Mouse (Mus musculus) ES-Bruce4 (cell line): ENCODE results near the gene Miga2. TPM values are rescaled to one million over a fixed set of nuclear protein-coding genes. Genes with fewer than 3 reads are reported as not detected.

Experiments used
- H3K27ac ChIP-seq: 2 replicates; pipeline ENCODE4 v1.5.1; 2012; ENCODE audit warnings: low read length, inconsistent platforms; ENCODE audit not compliant: insufficient read depth
- H3K27me3 ChIP-seq: 2 replicates; pipeline ENCODE4 v1.6.1; 2012; ENCODE audit warnings: mild to moderate bottlenecking, low read length, inconsistent platforms; ENCODE audit not compliant: control insufficient read depth, poor library complexity, insufficient read depth, severe bottlenecking
- H3K36me3 ChIP-seq: 2 replicates; pipeline ENCODE4 v1.6.1; 2012; ENCODE audit warnings: inconsistent platforms, mild to moderate bottlenecking, low read length, moderate library complexity; ENCODE audit not compliant: control insufficient read depth, poor library complexity, insufficient read depth, severe bottlenecking
- H3K4me1 ChIP-seq: one replicate; pipeline ENCODE4 v1.8.1; 2011; ENCODE audit warnings: low read length; ENCODE audit not compliant: control insufficient read depth, insufficient read depth
- H3K4me3 ChIP-seq: 2 replicates; pipeline ENCODE4 v1.5.1; 2011; ENCODE audit warnings: low read depth, mild to moderate bottlenecking, low read length
- H3K9ac ChIP-seq: 2 replicates; pipeline ENCODE4 v1.6.1; 2012; ENCODE audit warnings: low read depth, mild to moderate bottlenecking, inconsistent platforms; ENCODE audit not compliant: poor library complexity, severe bottlenecking
- H3K9me3 ChIP-seq: replicated peaks from 2 replicates; pipeline ENCODE4 v1.6.1; 2012; ENCODE audit warnings: mild to moderate bottlenecking, low read length, inconsistent platforms; ENCODE audit not compliant: control insufficient read depth, poor library complexity, insufficient read depth, severe bottlenecking
- CTCF ChIP-seq: IDR thresholded peaks from one replicate; pipeline ENCODE4 v1.8.1; 2011; ENCODE audit warnings: low read depth, low read length
- EP300 ChIP-seq: IDR thresholded peaks from 2 replicates; pipeline ENCODE4 v1.6.1; 2011; ENCODE audit warnings: low read depth, low read length; ENCODE audit not compliant: insufficient read depth
- POLR2A ChIP-seq: IDR thresholded peaks from one replicate; pipeline ENCODE4 v1.8.1; 2011; ENCODE audit warnings: low read length; ENCODE audit not compliant: insufficient read depth
- polyA plus RNA-seq: library from polyadenylated mRNA; stranded (reverse); fragments of >200 nt; gene quantifications from 2 replicates; pipeline ENCODE4 v1.2.4, GENCODE M21; 2011; ENCODE audit warnings: low read depth; ENCODE audit not compliant: missing spikeins, insufficient read depth, insufficient read length

Miga2 gene
- polyA plus RNA-seq = 16.6 and 18.6 TPM in 2 replicates

- Histone ChIP-seq H3K4me3 (peak within 1 kb of the TSS; percentile 78), H3K36me3 (peaks cover 3% of the 10 kb centered on the region; the same call in 1 of the 2 replicates), H3K4me1 (no peaks in the 10 kb centered on the region), H3K9me3 (no peaks in the 10 kb centered on the region), H3K27ac (no peak within 1 kb of the TSS), H3K9ac (peak within 1 kb of the TSS; percentile 69), H3K27me3 (no peaks in the 10 kb centered on the region)
- TF ChIP-seq CTCF (no peak), POLR2A (peak; percentile 80)
Measured at GRCm38 (mm10) chr2:30363773-30364650, at the start of gene Miga2. Gene Miga2 (plus strand): TSS chr2:30364233.

- H3K4me1 ChIP-seq = no peaks in the 10 kb centered on the region
- H3K9ac ChIP-seq = no peak overlapping the region
- TF ChIP-seq POLR2A = no peak
- TF ChIP-seq CTCF = peak; percentile 8
- no peak overlapping the region for H3K27ac ChIP-seq
- H3K9me3 ChIP-seq = no peaks in the 10 kb centered on the region
- H3K27me3 ChIP-seq = no peaks in the 10 kb centered on the region
- no peak overlapping the region for H3K4me3 ChIP-seq
- peaks cover 80% of the 10 kb centered on the region for H3K36me3 ChIP-seq
Measured at GRCm38 (mm10) chr2:30316136-30316535, 47.9 kb upstream of the Miga2 start.

GRCm38 (mm10) chr2:30316955-30317354, 47.1 kb upstream of the Miga2 start:
- no peaks in the 10 kb centered on the region for H3K9me3 ChIP-seq
- H3K36me3 ChIP-seq = peaks cover 78% of the 10 kb centered on the region
- H3K4me3 ChIP-seq = no peak overlapping the region
- H3K4me1 ChIP-seq = no peaks in the 10 kb centered on the region
- H3K27me3 ChIP-seq = no peaks in the 10 kb centered on the region
- no peak overlapping the region for H3K27ac ChIP-seq
- TF ChIP-seq CTCF = no peak
- no peak for TF ChIP-seq POLR2A
- TF ChIP-seq EP300 = no peak
- no peak overlapping the region for H3K9ac ChIP-seq

- Histone ChIP-seq H3K9ac (no peak overlapping the region), H3K27me3 (no peaks in the 10 kb centered on the region), H3K4me3 (no peak overlapping the region), H3K27ac (no peak overlapping the region), H3K4me1 (no peaks in the 10 kb centered on the region), H3K9me3 (no peaks in the 10 kb centered on the region), H3K36me3 (peaks cover 77% of the 10 kb centered on the region)
- TF ChIP-seq EP300 (no peak), CTCF (no peak), POLR2A (no peak)
Measured at GRCm38 (mm10) chr2:30319260-30319659, 44.8 kb upstream of the Miga2 start.

GRCm38 (mm10) chr2:30323111-30323510, 40.9 kb upstream of the Miga2 start:
- H3K9ac ChIP-seq = no peak overlapping the region
- H3K27me3 ChIP-seq = no peaks in the 10 kb centered on the region
- no peak overlapping the region for H3K27ac ChIP-seq
- no peak overlapping the region for H3K4me3 ChIP-seq
- H3K9me3 ChIP-seq = no peaks in the 10 kb centered on the region
- no peaks in the 10 kb centered on the region for H3K4me1 ChIP-seq
- TF ChIP-seq POLR2A = no peak
- no peak for TF ChIP-seq EP300
- no peak for TF ChIP-seq CTCF
- H3K36me3 ChIP-seq = peaks cover 78% of the 10 kb centered on the region

GRCm38 (mm10) chr2:30325296-30325695, 38.7 kb upstream of the Miga2 start:
- H3K4me3 ChIP-seq = no peak overlapping the region

More at GRCm38 (mm10) chr2:30325296-30325695, 38.7 kb upstream of the Miga2 start:
- Histone ChIP-seq H3K9ac (no peak overlapping the region), H3K36me3 (peaks cover 79% of the 10 kb centered on the region), H3K27me3 (no peaks in the 10 kb centered on the region), H3K4me1 (no peaks in the 10 kb centered on the region), H3K27ac (no peak overlapping the region), H3K9me3 (no peaks in the 10 kb centered on the region)
- TF ChIP-seq CTCF = no peak
- TF ChIP-seq POLR2A = no peak
- TF ChIP-seq EP300 = no peak
